Mouse (Mus musculus): ENCODE data around the gene Cutal. TPM values are rescaled to one million over a fixed set of nuclear protein-coding genes. Genes with fewer than 3 reads are reported as not detected.
A peak's percentile ranks its signal among the peaks of the same experiment; 100 is the strongest.
"Not testable (repeated sequence)": the region's sequence is repeated elsewhere in the genome, so short reads cannot be mapped to it uniquely, and the experiment has no call there.

Gene Cutal
- polyA plus RNA-seq, 1 experiment from 2014 or later: 0.05 TPM

GRCm38 (mm10) chr2:34835669-34836068, 38.5 kb upstream of the Cutal start:
- no peak overlapping the region for H3K4me3 ChIP-seq (ENCODE audit: low read depth, low read length)
- no peaks in the 10 kb centered on the region for H3K4me1 ChIP-seq (ENCODE audit: control insufficient read depth, insufficient read depth, low read length)
- no peak overlapping the region for H3K4me2 ChIP-seq
- H3K36me3 ChIP-seq (ENCODE audit: control insufficient read depth, insufficient read depth, low read length): no peaks in the 10 kb centered on the region
- H3K9ac ChIP-seq (ENCODE audit: low read length): no peak overlapping the region
- DNase-seq (ENCODE audit: low spot score, missing footprints): no peak
- no peaks in the 10 kb centered on the region for H3K27me3 ChIP-seq (ENCODE audit: control insufficient read depth, insufficient read depth, low read length)
- 75% methylated on average over 3 of the region's 3 CpGs for WGBS
- H3K9me3 ChIP-seq (ENCODE audit: control insufficient read depth, low read length): no peaks in the 10 kb centered on the region
- ATAC-seq (ENCODE audit: low FRiP score): no peak
- no peak overlapping the region for H3K27ac ChIP-seq (ENCODE audit: low read depth, low read length)

GRCm38 (mm10) chr2:34840143-34840542, 34.1 kb upstream of the Cutal start:
- WGBS: 81% methylated on average over 5 of the region's 5 CpGs
- DNase-seq (ENCODE audit: low spot score, missing footprints); H3K27me3 ChIP-seq (ENCODE audit: control insufficient read depth, insufficient read depth, low read length); ATAC-seq (ENCODE audit: low FRiP score); H3K9me3 ChIP-seq (ENCODE audit: control insufficient read depth, low read length); H3K4me1 ChIP-seq (ENCODE audit: control insufficient read depth, insufficient read depth, low read length); H3K9ac ChIP-seq (ENCODE audit: low read length); H3K36me3 ChIP-seq (ENCODE audit: control insufficient read depth, insufficient read depth, low read length); H3K4me3 ChIP-seq (ENCODE audit: low read depth, low read length); H3K4me2 ChIP-seq; H3K27ac ChIP-seq (ENCODE audit: low read depth, low read length): not testable (repeated sequence)

- Histone ChIP-seq H3K27ac (ENCODE audit: low read depth, low read length) (no peak overlapping the region), H3K27me3 (ENCODE audit: control insufficient read depth, insufficient read depth, low read length) (no peaks in the 10 kb centered on the region), H3K4me3 (ENCODE audit: low read depth, low read length) (no peak overlapping the region), H3K4me1 (ENCODE audit: control insufficient read depth, insufficient read depth, low read length) (no peaks in the 10 kb centered on the region), H3K9me3 (ENCODE audit: control insufficient read depth, low read length) (no peaks in the 10 kb centered on the region), H3K36me3 (ENCODE audit: control insufficient read depth, insufficient read depth, low read length) (no peaks in the 10 kb centered on the region), H3K9ac (ENCODE audit: low read length) (no peak overlapping the region), H3K4me2 (no peak overlapping the region)
- WGBS: 93% methylated on average over 8 of the region's 8 CpGs
- ATAC-seq (ENCODE audit: low FRiP score) (no peak), DNase-seq (ENCODE audit: low spot score, missing footprints) (no peak)
Observed at GRCm38 (mm10) chr2:34841706-34842105, 32.5 kb upstream of the Cutal start.

GRCm38 (mm10) chr2:34843211-34843939, 30.8 kb upstream of the Cutal start:
- DNase-seq (ENCODE audit: low spot score, missing footprints): no peak
- whole genome bisulfite sequencing: 87% methylated on average over 11 of the region's 11 CpGs
- no peaks in the 10 kb centered on the region for H3K36me3 ChIP-seq (ENCODE audit: control insufficient read depth, insufficient read depth, low read length)
- ATAC-seq (ENCODE audit: low FRiP score): no peak
- no peak overlapping the region for H3K27ac ChIP-seq (ENCODE audit: low read depth, low read length)
- no peak overlapping the region for H3K9ac ChIP-seq (ENCODE audit: low read length)
- no peaks in the 10 kb centered on the region for H3K27me3 ChIP-seq (ENCODE audit: control insufficient read depth, insufficient read depth, low read length)
- H3K9me3 ChIP-seq (ENCODE audit: control insufficient read depth, low read length): no peaks in the 10 kb centered on the region
- H3K4me3 ChIP-seq (ENCODE audit: low read depth, low read length): no peak overlapping the region
- H3K4me2 ChIP-seq: no peak overlapping the region
- no peaks in the 10 kb centered on the region for H3K4me1 ChIP-seq (ENCODE audit: control insufficient read depth, insufficient read depth, low read length)

GRCm38 (mm10) chr2:34847702-34848101, 26.5 kb upstream of the Cutal start:
- H3K27ac ChIP-seq (ENCODE audit: low read depth, low read length): no peak overlapping the region
- H3K9ac ChIP-seq (ENCODE audit: low read length): no peak overlapping the region
- no peaks in the 10 kb centered on the region for H3K9me3 ChIP-seq (ENCODE audit: control insufficient read depth, low read length)
- no peaks in the 10 kb centered on the region for H3K4me1 ChIP-seq (ENCODE audit: control insufficient read depth, insufficient read depth, low read length)
- no peak for ATAC-seq (ENCODE audit: low FRiP score)
- H3K27me3 ChIP-seq (ENCODE audit: control insufficient read depth, insufficient read depth, low read length): no peaks in the 10 kb centered on the region
- WGBS: 93% methylated on average over 1 of the region's 1 CpGs
- no peak overlapping the region for H3K4me2 ChIP-seq
- DNase-seq (ENCODE audit: low spot score, missing footprints): no peak
- peaks cover 9% of the 10 kb centered on the region; the same call in 1 of the 2 replicates for H3K36me3 ChIP-seq (ENCODE audit: control insufficient read depth, insufficient read depth, low read length)
- no peak overlapping the region for H3K4me3 ChIP-seq (ENCODE audit: low read depth, low read length)

GRCm38 (mm10) chr2:34855265-34855664, 18.9 kb upstream of the Cutal start:
- Histone ChIP-seq H3K4me3 (ENCODE audit: low read depth, low read length) (no peak overlapping the region), H3K36me3 (ENCODE audit: control insufficient read depth, insufficient read depth, low read length) (peaks cover 36% of the 10 kb centered on the region; the same call in 1 of the 2 replicates), H3K9ac (ENCODE audit: low read length) (no peak overlapping the region), H3K9me3 (ENCODE audit: control insufficient read depth, low read length) (no peaks in the 10 kb centered on the region), H3K4me2 (no peak overlapping the region), H3K27me3 (ENCODE audit: control insufficient read depth, insufficient read depth, low read length) (no peaks in the 10 kb centered on the region), H3K27ac (ENCODE audit: low read depth, low read length) (no peak overlapping the region), H3K4me1 (ENCODE audit: control insufficient read depth, insufficient read depth, low read length) (no peaks in the 10 kb centered on the region)
- WGBS: 94% methylated on average over 4 of the region's 4 CpGs
- no peak for ATAC-seq (ENCODE audit: low FRiP score)
- DNase-seq (ENCODE audit: low spot score, missing footprints): no peak

GRCm38 (mm10) chr2:34857728-34858127, 16.5 kb upstream of the Cutal start:
- Histone ChIP-seq H3K36me3 (ENCODE audit: control insufficient read depth, insufficient read depth, low read length) (peaks cover 38% of the 10 kb centered on the region; the same call in 1 of the 2 replicates), H3K27ac (ENCODE audit: low read depth, low read length) (no peak overlapping the region), H3K9me3 (ENCODE audit: control insufficient read depth, low read length) (no peaks in the 10 kb centered on the region), H3K4me1 (ENCODE audit: control insufficient read depth, insufficient read depth, low read length) (no peaks in the 10 kb centered on the region), H3K9ac (ENCODE audit: low read length) (no peak overlapping the region), H3K4me2 (no peak overlapping the region), H3K27me3 (ENCODE audit: control insufficient read depth, insufficient read depth, low read length) (no peaks in the 10 kb centered on the region), H3K4me3 (ENCODE audit: low read depth, low read length) (no peak overlapping the region)
- WGBS: 96% methylated on average over 8 of the region's 8 CpGs
- no peak for DNase-seq (ENCODE audit: low spot score, missing footprints)
- ATAC-seq (ENCODE audit: low FRiP score): no peak

GRCm38 (mm10) chr2:34869680-34870079, 4.5 kb upstream of the Cutal start:
- Histone ChIP-seq H3K4me1 (ENCODE audit: control insufficient read depth, insufficient read depth, low read length) (peaks cover 15% of the 10 kb centered on the region), H3K9me3 (ENCODE audit: control insufficient read depth, low read length) (no peaks in the 10 kb centered on the region), H3K27ac (ENCODE audit: low read depth, low read length) (no peak overlapping the region), H3K36me3 (ENCODE audit: control insufficient read depth, insufficient read depth, low read length) (0 out of 2 replicates have a peak, but pooled peaks cover 4% of the 10 kb centered on the region), H3K4me3 (ENCODE audit: low read depth, low read length) (peak overlapping the region; percentile 90), H3K9ac (ENCODE audit: low read length) (peak overlapping the region; percentile 55), H3K27me3 (ENCODE audit: control insufficient read depth, insufficient read depth, low read length) (peaks cover 9% of the 10 kb centered on the region), H3K4me2 (peak overlapping the region; percentile 61)
- DNase-seq (ENCODE audit: low spot score, missing footprints) (no peak), ATAC-seq (ENCODE audit: low FRiP score) (no peak)
- WGBS: 48% methylated on average over 5 of the region's 5 CpGs

GRCm38 (mm10) chr2:34870520-34871474, 3.4 kb upstream of the Cutal start:
- under 1% methylated on average over 67 of the region's 67 CpGs for WGBS
- Histone ChIP-seq H3K36me3 (ENCODE audit: control insufficient read depth, insufficient read depth, low read length) (no peaks in the 10 kb centered on the region), H3K27me3 (ENCODE audit: control insufficient read depth, insufficient read depth, low read length) (peaks cover 11% of the 10 kb centered on the region), H3K9ac (ENCODE audit: low read length) (peak overlapping the region; percentile 93), H3K9me3 (ENCODE audit: control insufficient read depth, low read length) (no peaks in the 10 kb centered on the region), H3K4me2 (peak overlapping the region; percentile 76), H3K4me1 (ENCODE audit: control insufficient read depth, insufficient read depth, low read length) (peaks cover 15% of the 10 kb centered on the region), H3K27ac (ENCODE audit: low read depth, low read length) (peak overlapping the region; percentile 68), H3K4me3 (ENCODE audit: low read depth, low read length) (peak overlapping the region; percentile 90)
- peak; percentile 100 for DNase-seq (ENCODE audit: low spot score, missing footprints)
- ATAC-seq (ENCODE audit: low FRiP score): peak; percentile 98

All from midbrain, embryonic 11.5 days (tissue).